Mouse (Mus musculus) heart, embryonic 12.5 days (tissue): ENCODE measurements at regions not wholly inside any gene's neighbourhood (a gene's known extent, or its start where the extent isn't known, plus 50 kb on each side); places are given as distances from the start of the nearest gene placed in this dataset.

Experiments
- ATAC-seq: fragments of 200-750 bp; cut with Nextera tagmentation; 2 replicates; pipeline ENCODE4 v1.8.0; 2017; ENCODE audit warnings: moderate TSS enrichment, moderate library complexity; ENCODE audit not compliant: insufficient number of reproducible peaks, low FRiP score
- H3K27ac ChIP-seq: fragments of 300-500 bp; sonication (generic); 2 replicates; pipeline ENCODE4 v1.5.1; 2016; ENCODE audit warnings: mild to moderate bottlenecking, moderate library complexity; ENCODE audit not compliant: poor library complexity, severe bottlenecking
- H3K27me3 ChIP-seq: fragments of 300-500 bp; sonication (generic); replicated peaks from 2 replicates; pipeline ENCODE4 v1.6.1; 2016; ENCODE audit warnings: mild to moderate bottlenecking, moderate library complexity
- H3K36me3 ChIP-seq: fragments of 300-500 bp; sonication (generic); 2 replicates; pipeline ENCODE4 v1.6.1; 2016; ENCODE audit warnings: mild to moderate bottlenecking, moderate library complexity
- H3K4me1 ChIP-seq: fragments of 300-500 bp; sonication (generic); replicated peaks from 2 replicates; pipeline ENCODE4 v1.6.1; 2016; ENCODE audit warnings: mild to moderate bottlenecking
- H3K4me2 ChIP-seq: fragments of 300-500 bp; sonication (generic); 2 replicates; pipeline ENCODE4 v1.6.1; 2016; ENCODE audit warnings: mild to moderate bottlenecking, moderate library complexity
- H3K4me3 ChIP-seq: fragments of 300-500 bp; sonication (generic); 2 replicates; pipeline ENCODE4 v1.5.1; 2016; ENCODE audit warnings: mild to moderate bottlenecking
- H3K9ac ChIP-seq: fragments of 300-500 bp; sonication (generic); 2 replicates; pipeline ENCODE4 v1.6.1; 2016; ENCODE audit warnings: mild to moderate bottlenecking, moderate library complexity
- H3K9me3 ChIP-seq: fragments of 300-500 bp; sonication (generic); replicated peaks from 2 replicates; pipeline ENCODE4 v1.6.1; 2016; ENCODE audit warnings: mild to moderate bottlenecking, moderate library complexity
- WGBS: fragments of 180-500 bp; shearing (Covaris S2); methylation state at CpG from one replicate; pipeline ENCODE4 v1.1.7; 2016; 5-methylcytosine and 5-hydroxymethylcytosine counted together

GRCm38 (mm10) chr16:24124766-24125165 lies 136.1 kb upstream of the Bcl6 start:
- Histone ChIP-seq H3K4me1 (no peaks in the 10 kb centered on the region; the same call in 1 of the 2 replicates), H3K9me3 (no peaks in the 10 kb centered on the region), H3K4me2 (no peak overlapping the region), H3K36me3 (no peaks in the 10 kb centered on the region), H3K9ac (no peak overlapping the region), H3K27me3 (no peaks in the 10 kb centered on the region), H3K4me3 (no peak overlapping the region), H3K27ac (no peak overlapping the region)
- WGBS: 87% methylated on average over 5 of the region's 5 CpGs
- no peak for ATAC-seq

- H3K9ac ChIP-seq: no peak overlapping the region
- H3K9me3 ChIP-seq: no peaks in the 10 kb centered on the region
- no peak overlapping the region for H3K4me3 ChIP-seq
- WGBS: 77% methylated on average over 4 of the region's 4 CpGs
- H3K4me1 ChIP-seq: no peaks in the 10 kb centered on the region
- H3K27ac ChIP-seq: no peak overlapping the region
- H3K36me3 ChIP-seq: no peaks in the 10 kb centered on the region
- no peak for ATAC-seq
- no peak overlapping the region for H3K4me2 ChIP-seq
- H3K27me3 ChIP-seq: no peaks in the 10 kb centered on the region
Measured at GRCm38 (mm10) chr16:24124083-24124482, 135.4 kb upstream of the Bcl6 start.

- no peak overlapping the region for H3K27ac ChIP-seq
- WGBS: 80% methylated on average over 6 of the region's 6 CpGs
- H3K9me3 ChIP-seq: no peaks in the 10 kb centered on the region
- H3K4me2 ChIP-seq: no peak overlapping the region
- H3K9ac ChIP-seq: no peak overlapping the region
- no peak overlapping the region for H3K4me3 ChIP-seq
- no peaks in the 10 kb centered on the region for H3K36me3 ChIP-seq
- no peak for ATAC-seq
- H3K4me1 ChIP-seq: no peaks in the 10 kb centered on the region
- no peaks in the 10 kb centered on the region for H3K27me3 ChIP-seq
Measured at GRCm38 (mm10) chr16:24121633-24122032, 133.0 kb upstream of the Bcl6 start.

- no peaks in the 10 kb centered on the region for H3K36me3 ChIP-seq
- H3K4me2 ChIP-seq: no peak overlapping the region
- no peak overlapping the region for H3K4me3 ChIP-seq
- H3K27ac ChIP-seq: no peak overlapping the region
- no peak overlapping the region for H3K9ac ChIP-seq
- 73% methylated on average over 6 of the region's 6 CpGs for WGBS
- ATAC-seq: no peak
- H3K4me1 ChIP-seq: no peaks in the 10 kb centered on the region
- no peaks in the 10 kb centered on the region for H3K27me3 ChIP-seq
- no peaks in the 10 kb centered on the region for H3K9me3 ChIP-seq
Measured at GRCm38 (mm10) chr16:24120836-24121235, 132.2 kb upstream of the Bcl6 start.

- H3K27ac ChIP-seq: no peak overlapping the region
- 75% methylated on average over 2 of the region's 2 CpGs for WGBS
Measured at GRCm38 (mm10) chr16:24118487-24118886, 129.8 kb upstream of the Bcl6 start.

GRCm38 (mm10) chr16:24102854-24103690 lies 114.4 kb upstream of the Bcl6 start:
- no peak overlapping the region for H3K9ac ChIP-seq
- H3K27me3 ChIP-seq: no peaks in the 10 kb centered on the region
- WGBS: 62% methylated on average over 8 of the region's 8 CpGs
- no peak overlapping the region for H3K4me3 ChIP-seq
- ATAC-seq: no peak
- no peak overlapping the region for H3K4me2 ChIP-seq
- H3K9me3 ChIP-seq: 0 out of 2 replicates have a peak, but pooled peaks cover 3% of the 10 kb centered on the region
- H3K4me1 ChIP-seq: no peaks in the 10 kb centered on the region
- no peaks in the 10 kb centered on the region for H3K36me3 ChIP-seq
- H3K27ac ChIP-seq: no peak overlapping the region

More at GRCm38 (mm10) chr16:24118487-24118886, 129.8 kb upstream of the Bcl6 start:
- H3K9ac ChIP-seq: no peak overlapping the region
- H3K4me2 ChIP-seq: no peak overlapping the region
- H3K36me3 ChIP-seq: no peaks in the 10 kb centered on the region
- no peak for ATAC-seq
- H3K27me3 ChIP-seq: no peaks in the 10 kb centered on the region
- H3K9me3 ChIP-seq: no peaks in the 10 kb centered on the region
- no peaks in the 10 kb centered on the region for H3K4me1 ChIP-seq
- no peak overlapping the region for H3K4me3 ChIP-seq

GRCm38 (mm10) chr16:24097596-24097995 lies 108.9 kb upstream of the Bcl6 start:
- ATAC-seq: no peak
- H3K9me3 ChIP-seq: 0 out of 2 replicates have a peak, but pooled peaks cover 3% of the 10 kb centered on the region
- no peak overlapping the region for H3K27ac ChIP-seq
- no peaks in the 10 kb centered on the region for H3K4me1 ChIP-seq
- no peak overlapping the region for H3K4me3 ChIP-seq
- no peaks in the 10 kb centered on the region for H3K36me3 ChIP-seq
- no peaks in the 10 kb centered on the region for H3K27me3 ChIP-seq
- H3K9ac ChIP-seq: no peak overlapping the region
- H3K4me2 ChIP-seq: no peak overlapping the region
- 81% methylated on average over 8 of the region's 8 CpGs for WGBS

- no peaks in the 10 kb centered on the region for H3K4me1 ChIP-seq
- H3K27ac ChIP-seq: no peak overlapping the region
- no peaks in the 10 kb centered on the region for H3K27me3 ChIP-seq
- no peaks in the 10 kb centered on the region for H3K36me3 ChIP-seq
- WGBS: 52% methylated on average over 1 of the region's 1 CpGs
- H3K4me3 ChIP-seq: no peak overlapping the region
- no peak for ATAC-seq
- no peak overlapping the region for H3K9ac ChIP-seq
- 0 out of 2 replicates have a peak, but pooled peaks cover 3% of the 10 kb centered on the region for H3K9me3 ChIP-seq
- no peak overlapping the region for H3K4me2 ChIP-seq
Measured at GRCm38 (mm10) chr16:24096076-24096475, 107.4 kb upstream of the Bcl6 start.

GRCm38 (mm10) chr16:24095630-24096029 lies 107.0 kb upstream of the Bcl6 start:
- H3K27me3 ChIP-seq: no peaks in the 10 kb centered on the region
- no peak overlapping the region for H3K9ac ChIP-seq
- H3K27ac ChIP-seq: no peak overlapping the region
- H3K4me1 ChIP-seq: no peaks in the 10 kb centered on the region
- H3K4me2 ChIP-seq: no peak overlapping the region
- 84% methylated on average over 4 of the region's 4 CpGs for WGBS
- ATAC-seq: no peak
- 0 out of 2 replicates have a peak, but pooled peaks cover 3% of the 10 kb centered on the region for H3K9me3 ChIP-seq
- H3K36me3 ChIP-seq: no peaks in the 10 kb centered on the region
- no peak overlapping the region for H3K4me3 ChIP-seq

GRCm38 (mm10) chr16:24094566-24094965 lies 105.9 kb upstream of the Bcl6 start:
- 76% methylated on average over 6 of the region's 6 CpGs for WGBS
- Histone ChIP-seq H3K4me1 (no peaks in the 10 kb centered on the region), H3K27me3 (no peaks in the 10 kb centered on the region), H3K9me3 (0 out of 2 replicates have a peak, but pooled peaks cover 3% of the 10 kb centered on the region), H3K27ac (no peak overlapping the region), H3K4me3 (no peak overlapping the region), H3K9ac (no peak overlapping the region), H3K4me2 (no peak overlapping the region), H3K36me3 (no peaks in the 10 kb centered on the region)
- ATAC-seq: no peak

GRCm38 (mm10) chr16:24093624-24094023 lies 105.0 kb upstream of the Bcl6 start:
- Histone ChIP-seq H3K27me3 (no peaks in the 10 kb centered on the region), H3K36me3 (no peaks in the 10 kb centered on the region)

More at GRCm38 (mm10) chr16:24093624-24094023, 105.0 kb upstream of the Bcl6 start:
- no peaks in the 10 kb centered on the region for H3K9me3 ChIP-seq
- no peak overlapping the region for H3K27ac ChIP-seq
- ATAC-seq: no peak
- no peak overlapping the region for H3K4me3 ChIP-seq
- no peak overlapping the region for H3K4me2 ChIP-seq
- no peak overlapping the region for H3K9ac ChIP-seq
- WGBS: 86% methylated on average over 8 of the region's 8 CpGs
- no peaks in the 10 kb centered on the region for H3K4me1 ChIP-seq
